Mouse (Mus musculus): ENCODE measurements around the gene Atn1.

GRCm38 (mm10) chr6:124704417-124704816 is 51.9 kb downstream of the Atn1 start:
- TF ChIP-seq CTCF (IDR thresholded peaks at IDR 0.05; ENCODE audit: extremely low read depth, insufficient read depth, low read length), result no peak
- no peak for TF ChIP-seq POLR2A (IDR thresholded peaks at IDR 0.05; ENCODE audit: extremely low read depth, insufficient read depth, low read length)
